Mouse (Mus musculus): ENCODE data around the gene Olfr1369-ps1.
"Not testable (repeated sequence)": the region's sequence is repeated elsewhere in the genome, so short reads cannot be mapped to it uniquely, and the experiment has no call there.

GRCm38 (mm10) chr13:21111183-21111582, at the start of gene Olfr1369-ps1:
- not testable (repeated sequence) for TF ChIP-seq CTCF (IDR thresholded peaks at IDR 0.05; ENCODE audit: low read depth); EP300 (optimal IDR thresholded peaks at IDR 0.05)

Measured in stomach, postnatal 0 days (tissue).